Mouse (Mus musculus) liver, embryonic 15.5 days (tissue): ENCODE results near the gene Slc30a7. TPM values are rescaled to one million over a fixed set of nuclear protein-coding genes. Genes with fewer than 3 reads are reported as not detected.

Experiments
- ATAC-seq: fragments of 200-750 bp; cut with Nextera tagmentation; 2 replicates; pipeline ENCODE4 v1.8.0; 2017; ENCODE audit warnings: moderate number of reproducible peaks, mild to moderate bottlenecking, moderate library complexity; ENCODE audit not compliant: insufficient read depth
- H3K27ac ChIP-seq: fragments of 300-500 bp; sonication (generic); replicated peaks from 2 replicates; pipeline ENCODE4 v1.5.1; 2015; ENCODE audit warnings: mild to moderate bottlenecking, inconsistent platforms
- H3K27me3 ChIP-seq: fragments of 300-500 bp; sonication (generic); 2 replicates; pipeline ENCODE4 v1.6.1; 2015; ENCODE audit warnings: mild to moderate bottlenecking, inconsistent platforms
- H3K36me3 ChIP-seq: fragments of 300-500 bp; sonication (generic); replicated peaks from 2 replicates; pipeline ENCODE4 v1.6.1; 2015; ENCODE audit warnings: moderate library complexity, mild to moderate bottlenecking, inconsistent platforms
- H3K4me1 ChIP-seq: fragments of 300-500 bp; sonication (generic); replicated peaks from 2 replicates; pipeline ENCODE4 v1.6.1; 2015; ENCODE audit warnings: inconsistent platforms
- H3K4me2 ChIP-seq: fragments of 300-500 bp; sonication (generic); 2 replicates; pipeline ENCODE4 v1.6.1; 2015; ENCODE audit warnings: moderate library complexity, mild to moderate bottlenecking, inconsistent platforms
- H3K4me3 ChIP-seq: fragments of 300-500 bp; sonication (generic); replicated peaks from 2 replicates; pipeline ENCODE4 v1.5.1; 2015; ENCODE audit warnings: mild to moderate bottlenecking, inconsistent platforms
- H3K9ac ChIP-seq: fragments of 300-500 bp; sonication (generic); 2 replicates; pipeline ENCODE4 v1.6.1; 2015; ENCODE audit warnings: moderate library complexity, mild to moderate bottlenecking, inconsistent platforms
- H3K9me3 ChIP-seq: fragments of 300-500 bp; sonication (generic); replicated peaks from 2 replicates; pipeline ENCODE4 v1.6.1; 2016; ENCODE audit warnings: inconsistent platforms
- WGBS: fragments of 180-500 bp; shearing (Covaris S2); methylation state at CpG from one replicate; pipeline ENCODE4 v1.1.7; 2015; ENCODE audit warnings: mixed read lengths; ENCODE audit not compliant: insufficient replicate concordance; 5-methylcytosine and 5-hydroxymethylcytosine counted together
- polyA plus RNA-seq: library from polyadenylated mRNA; unstranded; fragments of >200 nt; fragmentation: Nextera tagmentation; extraction: Ambion mirVana; gene quantifications from 2 replicates; pipeline ENCODE4 v1.2.1, GENCODE M21; 2015

Slc30a7 gene
- polyA plus RNA-seq, 1 experiment from 2014 or later: 11.4 TPM

DNA sequence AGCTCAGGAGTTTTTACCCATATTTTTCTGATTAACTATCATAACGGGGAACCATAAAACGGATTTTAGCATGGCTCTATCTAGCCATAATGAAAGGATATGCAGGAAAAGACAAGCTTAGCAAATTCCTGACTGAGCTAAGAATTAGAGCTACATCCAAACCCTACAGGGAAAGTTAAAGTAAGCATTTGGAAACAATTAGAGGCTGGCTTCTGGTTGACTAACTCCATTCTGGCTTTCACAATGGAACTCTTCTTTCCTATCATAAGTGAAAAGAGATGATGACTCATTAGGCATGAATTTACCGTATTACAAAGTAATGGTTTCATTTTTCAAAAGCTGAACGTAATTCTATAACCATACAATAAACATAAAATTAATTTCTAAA is 45.2 kb downstream of the Slc30a7 start:
- H3K27me3 ChIP-seq: no peaks in the 10 kb centered on the region
- no peak overlapping the region for H3K27ac ChIP-seq
- H3K4me1 ChIP-seq: no peaks in the 10 kb centered on the region
- 74% methylated on average over 4 of the region's 4 CpGs for WGBS
- no peaks in the 10 kb centered on the region for H3K9me3 ChIP-seq
- H3K4me3 ChIP-seq: no peak overlapping the region
- no peak overlapping the region for H3K9ac ChIP-seq
- H3K36me3 ChIP-seq: peaks cover 20% of the 10 kb centered on the region
- H3K4me2 ChIP-seq: no peak overlapping the region
- ATAC-seq: no peak

DNA sequence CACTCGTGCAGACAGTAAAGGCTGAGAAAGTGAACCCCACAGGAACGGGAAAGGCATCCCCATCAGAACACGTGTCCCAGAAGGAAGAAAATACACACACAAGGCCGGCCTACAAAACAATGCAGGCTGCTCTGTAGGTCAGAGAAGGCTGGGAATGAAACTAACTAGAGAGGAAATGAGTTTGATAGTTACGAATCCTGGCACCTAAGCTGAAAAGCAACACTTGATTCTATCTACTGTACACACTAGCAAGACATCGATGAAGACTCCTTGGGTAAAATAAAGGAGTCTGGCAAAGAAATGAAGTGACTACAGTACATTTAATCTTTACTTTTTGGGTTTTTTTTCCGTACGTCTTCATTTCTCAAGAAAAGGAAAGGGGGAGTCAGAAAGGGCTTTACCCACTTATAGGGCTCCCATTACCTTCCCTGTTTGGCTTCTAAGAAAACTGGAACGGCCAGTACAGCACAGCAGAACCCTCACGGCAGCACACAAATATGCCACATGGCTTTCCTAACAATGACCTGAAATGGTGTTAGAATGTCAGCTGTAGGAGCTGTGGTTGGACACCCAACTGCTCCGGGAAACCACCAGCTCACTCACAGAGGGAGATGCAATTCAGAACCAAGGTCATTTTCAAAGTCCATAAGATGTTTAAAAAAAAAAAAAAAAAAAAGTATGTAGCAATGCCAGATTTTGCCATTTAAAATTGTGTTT is 45.7 kb downstream of the Slc30a7 start:
- 77% methylated on average over 11 of the region's 11 CpGs for WGBS
- Histone ChIP-seq H3K27ac (no peak overlapping the region), H3K4me2 (no peak overlapping the region), H3K4me1 (no peaks in the 10 kb centered on the region), H3K9ac (no peak overlapping the region), H3K4me3 (no peak overlapping the region), H3K9me3 (no peaks in the 10 kb centered on the region), H3K27me3 (no peaks in the 10 kb centered on the region), H3K36me3 (peaks cover 20% of the 10 kb centered on the region)
- no peak for ATAC-seq

DNA sequence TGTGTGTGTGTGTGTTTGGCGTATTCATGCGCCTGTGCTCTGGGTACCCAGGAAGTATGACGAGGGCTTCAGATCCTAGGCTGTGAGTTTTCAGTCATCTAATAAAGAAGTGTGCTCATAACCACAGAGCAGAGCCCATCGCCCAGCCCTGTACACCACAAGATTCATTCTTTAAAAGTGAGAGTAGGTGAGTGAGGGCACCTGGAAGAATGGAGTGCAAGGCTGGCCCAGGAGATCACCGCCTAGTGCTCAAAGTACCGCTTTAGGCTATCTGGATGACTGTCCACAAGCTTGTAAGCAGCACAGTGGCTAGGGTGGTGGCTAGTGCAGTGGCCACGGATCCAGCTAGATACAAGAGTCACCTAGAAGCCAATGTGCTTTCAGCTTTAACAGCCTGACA is 50.0 kb downstream of the Slc30a7 start:
- no peak for ATAC-seq
- WGBS: 86% methylated on average over 7 of the region's 7 CpGs
- H3K36me3 ChIP-seq: peaks cover 36% of the 10 kb centered on the region

DNA sequence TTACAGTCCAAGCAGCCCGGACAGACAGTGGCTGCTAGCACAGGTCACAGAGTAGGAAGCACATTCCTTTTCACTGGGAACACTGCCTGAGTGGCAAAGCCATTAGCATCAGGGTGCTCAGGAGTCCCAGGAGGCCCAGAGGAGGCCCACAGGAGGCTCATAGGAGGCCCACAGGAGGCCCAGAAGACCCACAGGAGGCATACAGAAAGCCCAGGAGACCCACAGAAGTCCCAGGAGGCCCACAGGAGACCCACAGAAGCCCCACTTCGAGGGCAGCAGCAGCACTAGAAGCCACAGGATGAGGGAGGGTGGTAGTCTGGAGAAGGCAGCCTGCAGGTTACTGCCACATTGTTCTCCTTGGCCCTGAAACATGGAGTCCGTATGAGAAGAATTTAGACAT is 54.1 kb downstream of the Slc30a7 start:
- H3K4me2 ChIP-seq: no peak overlapping the region
- H3K4me1 ChIP-seq: no peaks in the 10 kb centered on the region; the same call in 1 of the 2 replicates
- no peaks in the 10 kb centered on the region for H3K27me3 ChIP-seq
- H3K9ac ChIP-seq: no peak overlapping the region
- no peak for ATAC-seq
- WGBS: 66% methylated on average over 3 of the region's 3 CpGs
- H3K9me3 ChIP-seq: no peaks in the 10 kb centered on the region
- no peak overlapping the region for H3K4me3 ChIP-seq
- peaks cover 34% of the 10 kb centered on the region for H3K36me3 ChIP-seq
- no peak overlapping the region for H3K27ac ChIP-seq

More for the DNA sequence above, 50.0 kb downstream of the Slc30a7 start:
- no peak overlapping the region for H3K4me3 ChIP-seq
- no peak overlapping the region for H3K4me2 ChIP-seq
- H3K9ac ChIP-seq: no peak overlapping the region
- no peak overlapping the region for H3K27ac ChIP-seq
- H3K4me1 ChIP-seq: no peaks in the 10 kb centered on the region
- no peaks in the 10 kb centered on the region for H3K27me3 ChIP-seq
- H3K9me3 ChIP-seq: no peaks in the 10 kb centered on the region

DNA sequence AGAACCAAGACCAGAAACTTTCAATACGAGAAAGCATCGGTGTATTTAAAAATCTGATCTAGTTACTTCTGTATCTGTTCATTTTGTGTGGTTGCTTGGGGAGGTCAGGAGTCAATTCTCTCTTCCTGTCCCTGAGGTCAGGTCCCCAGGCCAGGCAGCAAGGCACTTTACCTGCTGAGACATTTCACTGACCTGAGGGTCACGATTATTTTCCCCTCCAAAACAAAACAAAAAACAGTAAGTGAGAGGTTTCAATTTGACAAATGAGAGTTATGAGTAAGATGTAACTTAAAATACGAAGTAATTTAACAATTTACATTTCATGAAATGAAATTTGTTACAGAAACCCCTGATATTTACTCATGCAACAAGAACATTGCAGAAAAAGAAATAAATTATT is 54.9 kb downstream of the Slc30a7 start:
- no peaks in the 10 kb centered on the region; the same call in 1 of the 2 replicates for H3K4me1 ChIP-seq
- no peak overlapping the region for H3K27ac ChIP-seq
- H3K9me3 ChIP-seq: no peaks in the 10 kb centered on the region
- 75% methylated on average over 4 of the region's 4 CpGs for WGBS
- H3K4me2 ChIP-seq: no peak overlapping the region
- ATAC-seq: no peak
- peaks cover 30% of the 10 kb centered on the region for H3K36me3 ChIP-seq
- H3K4me3 ChIP-seq: no peak overlapping the region
- H3K27me3 ChIP-seq: no peaks in the 10 kb centered on the region
- H3K9ac ChIP-seq: no peak overlapping the region

DNA sequence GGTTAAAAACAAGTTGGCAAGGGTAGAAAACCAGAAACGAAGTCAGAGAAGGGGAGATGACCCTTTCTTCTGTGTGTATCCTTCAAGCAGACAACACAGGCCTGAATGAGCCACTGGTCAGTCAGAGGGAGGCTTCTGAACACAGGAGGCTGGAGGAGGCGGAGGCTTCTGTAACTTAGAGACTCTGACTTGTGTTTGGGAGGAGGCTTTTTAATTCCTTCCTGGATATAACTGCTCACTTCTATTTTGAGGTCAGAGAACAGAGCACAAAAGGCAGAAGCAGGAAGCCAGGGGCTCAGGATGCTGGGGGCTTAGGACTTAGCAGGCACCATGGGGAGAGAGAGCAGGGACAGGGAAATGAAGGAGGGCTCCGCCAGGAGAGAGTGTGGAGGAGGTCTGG is 56.0 kb downstream of the Slc30a7 start:
- no peaks in the 10 kb centered on the region for H3K27me3 ChIP-seq
- peaks cover 2% of the 10 kb centered on the region; the same call in 1 of the 2 replicates for H3K4me1 ChIP-seq
- ATAC-seq: no peak
- H3K4me3 ChIP-seq: no peak overlapping the region
- no peak overlapping the region for H3K27ac ChIP-seq
- no peak overlapping the region for H3K4me2 ChIP-seq
- H3K9ac ChIP-seq: no peak overlapping the region
- 51% methylated on average over 3 of the region's 3 CpGs for WGBS
- no peaks in the 10 kb centered on the region for H3K9me3 ChIP-seq
- H3K36me3 ChIP-seq: peaks cover 29% of the 10 kb centered on the region

DNA sequence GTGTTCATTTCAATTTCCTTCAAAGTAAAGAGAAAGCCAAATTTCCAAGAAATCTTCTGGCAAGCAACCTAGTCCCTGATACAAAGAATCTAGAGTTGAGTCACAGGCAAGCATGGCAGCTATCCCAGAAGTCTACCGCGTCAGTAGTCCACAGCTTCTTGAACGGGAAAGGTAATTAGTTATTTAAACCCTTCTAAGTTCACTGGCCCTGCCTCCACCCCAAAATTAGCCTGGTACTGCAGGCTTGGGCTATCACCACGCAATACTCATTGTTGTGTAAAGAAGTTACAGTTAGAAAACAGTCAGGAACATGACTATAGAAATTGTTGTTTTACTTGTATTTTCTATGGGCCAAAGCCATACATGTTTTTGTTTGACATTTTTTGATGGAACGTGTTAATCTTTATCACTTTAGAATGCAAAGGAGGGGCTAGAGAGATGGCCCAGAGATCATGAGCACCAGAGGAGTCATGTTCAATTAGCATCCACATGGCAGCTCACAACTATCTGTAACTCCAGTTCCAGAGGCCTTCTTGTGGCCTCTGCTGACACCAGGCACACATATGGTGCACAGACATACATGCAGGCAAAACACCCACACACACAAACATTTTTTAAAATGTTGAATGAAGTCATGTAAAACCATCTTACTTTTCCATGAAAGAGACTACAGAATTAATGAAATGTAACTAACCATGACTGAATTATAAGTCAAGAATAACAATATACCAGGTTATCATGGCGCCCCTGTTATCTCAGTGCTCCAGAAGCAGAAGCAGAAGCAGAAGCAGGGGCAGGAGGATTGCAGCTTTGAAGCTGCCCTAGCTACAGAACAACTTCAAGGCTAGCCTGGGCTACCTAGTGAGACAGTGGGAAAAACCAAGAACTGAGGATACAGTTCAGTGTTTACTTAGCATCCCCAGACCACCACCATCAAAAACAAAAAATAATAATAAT is 57.0 kb downstream of the Slc30a7 start:
- Histone ChIP-seq H3K4me3 (no peak overlapping the region), H3K36me3 (peaks cover 35% of the 10 kb centered on the region), H3K4me2 (no peak overlapping the region), H3K27me3 (no peaks in the 10 kb centered on the region), H3K9ac (no peak overlapping the region), H3K4me1 (peaks cover 3% of the 10 kb centered on the region; the same call in 1 of the 2 replicates), H3K27ac (no peak overlapping the region), H3K9me3 (no peaks in the 10 kb centered on the region)
- WGBS: 76% methylated on average over 6 of the region's 6 CpGs
- no peak for ATAC-seq

DNA sequence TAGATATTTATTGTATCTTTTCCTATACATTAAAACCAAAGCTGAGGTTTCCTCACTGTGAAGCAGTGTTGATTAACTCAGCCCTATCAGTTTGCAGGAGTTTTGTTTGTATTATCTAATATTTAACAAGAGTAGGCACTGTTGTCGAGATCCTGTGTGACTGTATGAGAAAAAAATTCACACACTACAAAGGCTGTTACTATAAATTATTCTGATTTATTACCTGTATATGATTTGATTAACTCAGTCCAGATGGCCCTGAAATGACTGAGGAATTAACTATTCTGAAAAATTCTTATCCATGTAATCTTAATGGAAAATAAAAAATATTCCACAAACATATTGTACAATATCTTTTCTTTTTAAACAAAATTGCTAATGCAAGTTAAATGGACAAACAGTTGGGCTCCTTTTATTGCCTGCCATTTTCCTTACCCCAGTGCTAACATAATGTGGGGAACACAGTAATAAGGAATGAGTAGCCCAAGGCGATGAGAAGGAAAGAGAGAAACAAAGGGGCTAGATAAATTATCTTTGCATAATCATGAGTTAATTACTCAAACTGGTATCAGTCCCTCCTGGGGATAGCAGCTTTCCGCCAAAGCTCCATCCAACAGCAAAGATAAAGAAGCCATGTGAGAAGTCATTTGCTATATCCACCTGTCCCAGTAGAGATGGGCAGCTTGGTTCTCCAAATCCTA is 57.8 kb downstream of the Slc30a7 start:
- no peak for ATAC-seq
- 59% methylated on average over 3 of the region's 3 CpGs for WGBS
- peaks cover 3% of the 10 kb centered on the region; the same call in 1 of the 2 replicates for H3K4me1 ChIP-seq
- H3K9me3 ChIP-seq: no peaks in the 10 kb centered on the region
- H3K36me3 ChIP-seq: peaks cover 39% of the 10 kb centered on the region
- H3K4me2 ChIP-seq: no peak overlapping the region
- no peak overlapping the region for H3K4me3 ChIP-seq
- H3K27ac ChIP-seq: no peak overlapping the region
- H3K9ac ChIP-seq: no peak overlapping the region
- no peaks in the 10 kb centered on the region for H3K27me3 ChIP-seq

DNA sequence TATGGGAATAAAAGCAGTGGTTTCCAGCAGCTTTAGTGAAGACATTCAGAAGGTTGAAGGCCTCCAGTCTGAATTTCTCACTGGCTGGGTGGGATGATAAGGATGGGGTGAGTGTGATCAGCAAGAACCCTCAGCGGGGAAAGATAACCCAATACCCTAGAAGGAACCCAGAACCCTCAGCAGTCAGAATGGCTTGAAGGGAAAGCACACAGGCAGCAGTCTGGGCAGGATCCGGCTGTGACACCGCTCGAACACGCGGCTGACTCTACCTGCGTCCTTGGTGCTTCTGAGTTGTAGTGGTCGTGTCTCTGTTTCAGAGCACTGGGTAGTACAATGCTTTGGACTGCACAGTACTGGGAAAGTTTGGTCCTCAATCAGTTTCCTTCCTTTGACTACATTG is 60.9 kb downstream of the Slc30a7 start:
- no peak overlapping the region for H3K27ac ChIP-seq
- H3K4me1 ChIP-seq: peaks cover 3% of the 10 kb centered on the region; the same call in 1 of the 2 replicates
- no peaks in the 10 kb centered on the region for H3K9me3 ChIP-seq
- no peak overlapping the region for H3K9ac ChIP-seq
- no peaks in the 10 kb centered on the region for H3K27me3 ChIP-seq
- no peak for ATAC-seq
- no peak overlapping the region for H3K4me3 ChIP-seq
- WGBS: 83% methylated on average over 8 of the region's 8 CpGs
- peaks cover 38% of the 10 kb centered on the region for H3K36me3 ChIP-seq
- no peak overlapping the region for H3K4me2 ChIP-seq

DNA sequence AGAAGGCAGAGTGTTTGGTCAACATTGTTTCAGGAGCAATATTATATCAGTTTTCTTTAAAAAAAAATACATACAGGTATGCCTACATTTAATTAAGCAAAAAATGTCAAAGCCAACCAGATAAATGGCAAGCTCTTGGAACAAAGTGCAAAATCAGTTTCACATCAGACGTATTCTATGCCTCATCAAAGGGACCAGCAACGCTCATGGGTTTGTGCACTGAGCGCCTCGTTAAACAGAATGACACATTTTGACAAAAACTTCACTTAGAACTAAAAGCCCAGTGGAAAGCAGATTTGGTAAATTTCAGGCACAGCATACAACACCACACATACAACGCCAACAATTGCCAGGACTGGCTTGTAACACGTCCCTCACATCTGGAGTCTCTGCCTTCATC is 62.8 kb downstream of the Slc30a7 start:
- no peaks in the 10 kb centered on the region for H3K27me3 ChIP-seq
- peaks cover 34% of the 10 kb centered on the region for H3K36me3 ChIP-seq
- H3K9ac ChIP-seq: no peak overlapping the region
- H3K4me1 ChIP-seq: 0 out of 2 replicates have a peak, but pooled peaks cover 3% of the 10 kb centered on the region
- no peak overlapping the region for H3K27ac ChIP-seq
- 84% methylated on average over 6 of the region's 6 CpGs for WGBS
- no peaks in the 10 kb centered on the region for H3K9me3 ChIP-seq
- no peak overlapping the region for H3K4me3 ChIP-seq
- no peak overlapping the region for H3K4me2 ChIP-seq
- no peak for ATAC-seq

DNA sequence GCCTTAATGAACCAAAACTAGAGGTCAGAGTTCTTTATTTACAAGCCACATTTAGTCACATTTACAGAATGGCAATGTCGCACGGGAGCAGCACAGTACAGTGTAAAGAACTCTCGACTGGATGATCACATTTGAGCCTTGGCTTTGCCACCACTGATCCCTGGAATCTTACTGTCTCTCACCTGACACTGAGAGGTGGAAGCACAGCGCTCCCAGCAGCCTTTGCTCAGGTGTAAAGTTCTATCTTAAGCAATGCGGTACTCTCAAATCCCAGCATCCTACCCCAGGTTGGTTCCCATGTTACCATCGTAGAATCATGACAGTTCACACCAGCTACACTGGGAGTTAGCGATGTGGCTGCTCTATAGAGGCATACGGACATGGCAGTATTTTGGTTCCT is 65.7 kb downstream of the Slc30a7 start:
- H3K4me1 ChIP-seq: 0 out of 2 replicates have a peak, but pooled peaks cover 3% of the 10 kb centered on the region
- no peak overlapping the region for H3K4me2 ChIP-seq
- no peak overlapping the region for H3K9ac ChIP-seq
- H3K4me3 ChIP-seq: no peak overlapping the region
- peaks cover 33% of the 10 kb centered on the region for H3K36me3 ChIP-seq
- no peaks in the 10 kb centered on the region for H3K27me3 ChIP-seq
- no peaks in the 10 kb centered on the region for H3K9me3 ChIP-seq
- WGBS: 81% methylated on average over 8 of the region's 8 CpGs
- no peak for ATAC-seq
- H3K27ac ChIP-seq: no peak overlapping the region
